Mouse (Mus musculus): ENCODE results near the gene Mapk8ip2. TPM values are rescaled to one million over a fixed set of nuclear protein-coding genes. Genes with fewer than 3 reads are reported as not detected.

Gene Mapk8ip2
- polyA plus RNA-seq, 1 experiment: not detected

DNA sequence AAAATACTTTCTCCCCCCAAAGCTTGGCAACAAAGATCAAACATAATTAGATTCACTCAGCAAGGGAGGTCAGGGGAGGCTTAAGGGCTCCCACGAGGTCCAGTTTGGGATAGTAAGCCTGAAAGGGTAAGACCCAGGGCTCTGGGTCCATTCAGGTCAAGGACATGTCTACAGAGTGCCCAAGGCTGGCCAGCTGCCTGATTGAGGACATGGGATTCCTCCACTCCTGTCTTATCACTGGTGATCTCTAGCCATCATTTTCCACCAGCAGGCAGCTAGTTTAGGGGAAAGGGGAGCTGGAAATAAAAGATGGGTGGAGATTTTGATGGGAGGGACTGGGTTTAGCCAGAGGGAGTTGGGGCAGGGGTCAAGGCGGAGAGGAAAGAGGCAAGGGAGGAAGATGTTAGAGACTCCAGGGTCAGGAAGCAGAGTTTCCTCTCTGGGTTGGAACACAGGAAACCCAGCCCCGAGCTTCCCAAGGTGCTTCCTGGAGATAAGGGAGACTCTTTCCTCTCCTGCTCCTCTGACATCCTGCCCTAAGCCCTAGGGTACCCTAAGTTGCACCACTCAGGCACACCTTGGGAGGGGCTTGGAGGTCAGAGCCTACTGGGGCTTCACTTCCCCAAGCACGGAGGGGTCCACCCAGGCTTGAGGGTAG is 43.8 kb downstream of the Mapk8ip2 start:
- TF ChIP-seq GATA1 (IDR thresholded peaks at IDR 0.05; ENCODE audit: borderline replicate concordance, low read length) (no peak; the same call in 2 of the 3 replicates), FLI1 (IDR thresholded peaks at IDR 0.05; ENCODE audit: low read length) (peak; percentile 88)
- Histone ChIP-seq H3K27me3 (replicated peaks) (no peaks in the 10 kb centered on the region), H3K4me3 (replicated peaks) (peak overlapping the region; percentile 96), H3K9me3 (no peaks in the 10 kb centered on the region), H3K4me1 (peaks cover 51% of the 10 kb centered on the region), H3K36me3 (replicated peaks; ENCODE audit: low read length) (peaks cover 24% of the 10 kb centered on the region)

DNA sequence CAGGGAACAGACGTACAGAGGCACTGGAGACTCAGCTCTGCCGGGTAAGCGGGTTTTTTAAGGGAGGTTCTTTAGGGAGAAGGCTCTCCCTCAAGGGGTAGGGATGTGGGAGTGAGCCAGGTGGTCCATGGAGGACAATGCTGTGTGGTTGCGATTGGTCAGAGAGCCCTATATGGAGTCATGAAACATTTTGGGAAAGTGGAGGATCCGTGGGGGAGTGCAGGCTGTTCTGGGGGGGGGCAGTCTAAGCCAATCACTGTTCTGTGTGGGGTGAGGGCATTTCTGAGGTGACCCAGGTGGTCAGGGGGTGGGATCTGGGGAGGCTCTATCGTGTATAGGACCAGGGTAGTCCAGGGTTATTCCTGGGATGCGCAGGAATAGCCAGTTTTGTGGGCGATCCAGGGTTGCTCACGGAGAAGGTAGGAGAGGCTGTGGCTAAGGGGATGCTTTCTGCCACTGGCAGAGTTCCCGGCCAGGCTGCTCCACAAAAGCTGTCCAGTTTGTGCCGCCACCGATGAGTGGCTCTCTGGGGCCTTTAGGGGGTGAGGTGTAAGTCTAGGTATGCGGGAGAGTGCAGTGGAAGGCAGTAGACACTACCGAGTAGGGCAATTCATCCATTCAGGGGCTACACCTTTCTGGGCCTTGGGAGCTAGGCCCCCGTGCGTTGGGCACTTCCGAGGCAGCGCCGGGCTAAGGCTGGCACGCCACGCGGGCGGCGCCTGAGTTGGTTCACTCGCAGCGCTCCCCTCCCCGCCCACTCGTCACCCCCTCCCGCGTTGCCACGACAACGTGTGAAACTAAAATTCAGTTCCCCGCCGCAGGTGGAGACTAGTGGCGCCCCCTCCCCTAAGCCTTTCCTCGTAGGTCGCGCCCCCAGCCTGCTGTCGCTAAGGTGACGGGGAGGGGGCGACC is 44.6 kb downstream of the Mapk8ip2 start:
- TF ChIP-seq FLI1 (IDR thresholded peaks at IDR 0.05; ENCODE audit: low read length) (no peak), GATA1 (IDR thresholded peaks at IDR 0.05; ENCODE audit: borderline replicate concordance, low read length) (no peak)
- Histone ChIP-seq H3K27me3 (replicated peaks) (no peaks in the 10 kb centered on the region), H3K4me1 (peaks cover 58% of the 10 kb centered on the region), H3K9me3 (no peaks in the 10 kb centered on the region), H3K4me3 (replicated peaks) (peak overlapping the region; percentile 96), H3K36me3 (replicated peaks; ENCODE audit: low read length) (peaks cover 32% of the 10 kb centered on the region)

DNA sequence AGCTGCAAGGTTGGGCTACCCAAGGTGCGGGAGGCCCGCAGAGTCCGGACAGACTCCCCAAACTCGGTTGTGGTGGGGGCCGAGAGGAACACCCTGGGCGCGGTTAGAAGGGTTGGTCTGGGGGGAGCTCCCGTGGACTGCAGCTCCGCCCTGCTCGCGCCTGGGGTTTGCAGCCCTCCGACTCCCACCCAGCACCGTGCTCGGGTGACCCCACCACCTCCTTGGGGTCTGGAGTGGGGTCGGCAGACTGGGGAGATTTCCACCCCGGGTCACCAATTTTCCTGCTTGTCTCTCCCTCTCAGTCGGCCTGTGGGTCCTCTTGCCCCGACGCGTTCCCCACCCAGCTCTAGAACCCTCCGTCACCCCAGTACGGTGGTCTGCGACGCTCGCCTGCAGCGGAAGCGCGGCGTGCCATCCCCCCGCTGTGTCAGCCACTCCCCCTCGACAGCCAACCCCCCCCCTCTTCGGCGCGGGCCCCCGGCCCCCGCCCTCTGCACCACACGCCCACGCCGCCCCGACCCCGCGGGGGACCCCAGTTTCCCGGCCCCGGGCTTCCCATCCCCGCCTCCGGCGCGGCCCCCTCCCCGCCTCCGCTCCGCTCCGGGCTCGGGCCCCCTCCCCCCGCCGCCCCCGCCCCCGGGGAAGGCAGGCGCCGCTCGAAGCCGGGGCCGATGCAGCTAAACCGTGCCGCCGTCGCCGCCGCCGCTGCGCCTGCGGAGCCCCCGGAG is 45.4 kb downstream of the Mapk8ip2 start, which contains the start of gene Shank3:
TSS of gene Shank3 (plus strand) at position 663 of the 728 bp plus-strand sequence.
- H3K27me3 ChIP-seq (replicated peaks): no peaks in the 10 kb centered on the region
- H3K4me1 ChIP-seq: peaks cover 66% of the 10 kb centered on the region
- H3K36me3 ChIP-seq (replicated peaks; ENCODE audit: low read length): peaks cover 40% of the 10 kb centered on the region
- H3K4me3 ChIP-seq (replicated peaks): peak within 1 kb of the TSS; percentile 96
- H3K9me3 ChIP-seq: no peaks in the 10 kb centered on the region
- TF ChIP-seq GATA1 (IDR thresholded peaks at IDR 0.05; ENCODE audit: borderline replicate concordance, low read length): no peak
- no peak for TF ChIP-seq FLI1 (IDR thresholded peaks at IDR 0.05; ENCODE audit: low read length)

DNA sequence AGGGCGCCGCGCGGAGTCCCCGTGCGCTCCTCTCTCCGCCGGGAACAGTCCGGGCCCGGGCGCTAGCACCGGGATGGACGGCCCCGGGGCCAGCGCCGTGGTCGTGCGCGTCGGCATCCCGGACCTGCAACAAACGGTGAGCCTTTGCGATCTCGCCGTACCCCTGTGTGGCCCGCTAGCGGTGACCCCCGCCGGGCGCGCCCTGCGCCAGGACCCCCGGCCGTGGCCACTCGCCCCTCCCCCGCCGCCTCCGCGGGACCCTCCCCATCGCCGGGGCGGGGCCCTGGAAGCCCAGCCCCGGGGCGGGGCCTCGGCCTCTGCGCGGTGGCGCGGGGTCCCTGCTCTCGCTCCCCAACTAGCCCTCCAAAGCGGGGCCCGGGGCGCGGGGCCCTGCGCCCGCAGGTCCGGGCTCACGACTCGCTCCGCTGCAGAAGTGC is 46.1 kb downstream of the Mapk8ip2 start:
- H3K27me3 ChIP-seq (replicated peaks): no peaks in the 10 kb centered on the region
- peak overlapping the region; percentile 96 for H3K4me3 ChIP-seq (replicated peaks)
- no peak for TF ChIP-seq FLI1 (IDR thresholded peaks at IDR 0.05; ENCODE audit: low read length)

DNA sequence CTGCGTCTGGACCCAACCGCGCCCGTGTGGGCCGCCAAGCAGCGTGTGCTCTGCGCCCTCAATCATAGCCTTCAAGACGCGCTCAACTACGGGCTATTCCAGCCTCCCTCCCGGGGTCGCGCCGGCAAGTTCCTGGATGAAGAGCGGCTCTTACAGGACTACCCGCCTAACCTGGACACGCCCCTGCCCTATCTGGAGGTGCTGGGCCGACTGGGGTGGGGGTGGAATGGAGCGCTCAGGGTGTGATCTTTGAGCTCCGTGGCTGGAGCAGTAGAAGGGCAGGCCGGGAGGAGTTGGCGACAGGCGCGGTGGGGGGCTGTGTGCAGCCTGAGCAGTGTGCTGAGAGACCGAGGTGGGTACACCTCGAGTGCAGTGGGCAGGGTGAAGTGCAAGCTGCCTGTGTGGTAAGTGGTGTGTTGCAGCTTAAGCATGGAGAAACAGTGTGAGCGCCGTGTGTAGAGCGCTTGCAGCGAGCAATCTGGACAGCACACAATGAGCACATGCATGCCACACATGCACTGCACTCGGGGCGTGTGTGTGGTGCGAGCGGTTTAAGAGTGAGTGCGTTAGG is 46.6 kb downstream of the Mapk8ip2 start:
- Histone ChIP-seq H3K4me1 (peaks cover 75% of the 10 kb centered on the region), H3K4me3 (replicated peaks) (peak overlapping the region; percentile 96)

More for the DNA sequence above, 46.1 kb downstream of the Mapk8ip2 start:
- H3K9me3 ChIP-seq: no peaks in the 10 kb centered on the region
- H3K4me1 ChIP-seq: peaks cover 70% of the 10 kb centered on the region
- peaks cover 47% of the 10 kb centered on the region for H3K36me3 ChIP-seq (replicated peaks; ENCODE audit: low read length)

DNA sequence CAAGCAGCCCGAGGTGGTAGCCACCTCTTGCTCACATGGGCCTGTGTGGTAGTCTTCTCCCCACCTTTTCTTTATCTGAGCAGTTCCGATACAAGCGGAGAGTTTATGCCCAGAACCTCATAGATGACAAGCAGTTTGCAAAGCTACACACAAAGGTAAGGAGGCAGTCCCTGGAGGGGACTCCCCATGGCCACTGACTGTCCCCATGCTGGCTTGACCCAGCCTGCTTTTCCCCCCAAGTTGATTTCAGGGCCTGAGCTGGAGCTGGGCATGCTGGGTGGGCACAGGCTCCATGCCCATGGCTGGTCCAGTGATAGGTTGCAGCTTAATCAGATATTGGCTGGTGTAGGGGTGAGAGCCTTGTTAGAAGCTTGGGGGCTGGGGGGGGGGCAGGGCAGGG is 47.6 kb downstream of the Mapk8ip2 start:
- Histone ChIP-seq H3K9me3 (no peaks in the 10 kb centered on the region), H3K27me3 (replicated peaks) (no peaks in the 10 kb centered on the region), H3K4me3 (replicated peaks) (peak overlapping the region; percentile 23), H3K4me1 (peaks cover 73% of the 10 kb centered on the region), H3K36me3 (replicated peaks; ENCODE audit: low read length) (peaks cover 62% of the 10 kb centered on the region)
- no peak for TF ChIP-seq FLI1 (IDR thresholded peaks at IDR 0.05; ENCODE audit: low read length)
- TF ChIP-seq GATA1 (IDR thresholded peaks at IDR 0.05; ENCODE audit: borderline replicate concordance, low read length): no peak

More for the DNA sequence above, 46.6 kb downstream of the Mapk8ip2 start:
- H3K36me3 ChIP-seq (replicated peaks; ENCODE audit: low read length): peaks cover 52% of the 10 kb centered on the region
- no peaks in the 10 kb centered on the region for H3K9me3 ChIP-seq
- TF ChIP-seq FLI1 (IDR thresholded peaks at IDR 0.05; ENCODE audit: low read length) (no peak), GATA1 (IDR thresholded peaks at IDR 0.05; ENCODE audit: borderline replicate concordance, low read length) (no peak)
- no peaks in the 10 kb centered on the region for H3K27me3 ChIP-seq (replicated peaks)

DNA sequence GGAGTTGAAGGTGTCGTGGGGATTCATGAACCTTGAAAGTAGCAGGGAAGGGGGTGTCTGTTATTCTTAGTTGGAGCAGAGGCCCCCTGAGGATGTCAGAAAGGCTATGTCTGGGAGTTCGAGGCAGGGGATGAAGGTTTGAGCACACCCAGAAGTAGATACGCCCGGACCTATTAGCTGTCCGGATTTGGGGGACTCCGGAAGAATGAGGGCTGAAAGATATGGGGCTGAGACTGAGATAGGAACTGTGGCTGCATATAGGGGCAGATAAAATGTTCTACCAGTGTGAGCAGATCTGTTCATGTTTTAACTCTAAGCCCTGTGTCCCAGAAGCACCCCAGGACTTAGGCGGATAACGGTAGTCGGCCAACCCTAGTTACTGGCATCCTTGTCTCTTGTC is 51.1 kb downstream of the Mapk8ip2 start:
- peaks cover 90% of the 10 kb centered on the region for H3K36me3 ChIP-seq (replicated peaks; ENCODE audit: low read length)
- peaks cover 4% of the 10 kb centered on the region; the same call in 1 of the 2 replicates for H3K9me3 ChIP-seq
- H3K4me3 ChIP-seq (replicated peaks): no peak overlapping the region
- no peak for TF ChIP-seq FLI1 (IDR thresholded peaks at IDR 0.05; ENCODE audit: low read length)
- TF ChIP-seq GATA1 (IDR thresholded peaks at IDR 0.05; ENCODE audit: borderline replicate concordance, low read length): no peak
- peaks cover 61% of the 10 kb centered on the region for H3K4me1 ChIP-seq
- no peaks in the 10 kb centered on the region for H3K27me3 ChIP-seq (replicated peaks)

DNA sequence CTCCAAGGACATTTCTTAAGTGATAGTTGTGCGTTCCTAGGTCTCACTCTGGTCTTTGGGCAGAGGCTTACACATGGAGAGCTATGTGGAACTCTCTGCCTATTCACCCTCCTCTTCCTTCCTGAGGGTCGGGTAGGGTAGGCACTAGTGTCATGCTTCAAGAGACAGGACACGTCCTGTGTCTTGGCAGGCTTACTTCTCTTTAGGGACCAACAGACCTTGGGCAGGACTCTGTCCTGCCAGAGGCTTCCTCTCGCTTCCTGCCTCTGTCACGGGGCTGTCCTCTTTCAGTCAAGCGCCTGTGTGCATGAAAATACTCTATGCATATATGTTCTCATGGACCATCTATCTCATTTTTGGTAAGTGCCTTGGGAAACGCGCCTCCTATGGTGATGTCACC is 54.0 kb downstream of the Mapk8ip2 start:
- Histone ChIP-seq H3K27me3 (replicated peaks) (no peaks in the 10 kb centered on the region), H3K9me3 (peaks cover 4% of the 10 kb centered on the region; the same call in 1 of the 2 replicates), H3K4me3 (replicated peaks) (no peak overlapping the region), H3K36me3 (replicated peaks; ENCODE audit: low read length) (peaks cover 85% of the 10 kb centered on the region), H3K4me1 (peaks cover 47% of the 10 kb centered on the region)
- no peak for TF ChIP-seq GATA1 (IDR thresholded peaks at IDR 0.05; ENCODE audit: borderline replicate concordance, low read length)
- no peak for TF ChIP-seq FLI1 (IDR thresholded peaks at IDR 0.05; ENCODE audit: low read length)

DNA sequence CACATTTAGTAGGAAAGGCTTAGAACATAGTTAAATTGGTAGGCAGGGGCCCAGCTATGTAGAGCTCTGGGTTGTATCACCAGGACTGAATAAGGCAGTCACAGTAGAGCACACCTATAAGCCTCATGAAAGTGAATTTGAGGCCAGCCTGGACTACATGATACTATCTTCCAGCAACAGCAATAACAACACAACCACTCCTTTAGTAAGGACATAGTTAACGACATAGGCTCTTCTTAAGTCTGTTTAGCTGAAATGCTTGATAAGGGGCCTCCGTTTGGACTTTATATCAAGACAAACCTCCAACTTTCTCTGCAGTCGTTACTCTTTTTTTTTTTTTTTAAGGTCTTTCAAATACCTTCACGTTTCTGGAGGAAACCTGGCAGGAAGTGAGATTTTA is 59.0 kb downstream of the Mapk8ip2 start:
- Histone ChIP-seq H3K4me1 (peaks cover 13% of the 10 kb centered on the region), H3K27me3 (replicated peaks) (no peaks in the 10 kb centered on the region), H3K36me3 (replicated peaks; ENCODE audit: low read length) (peaks cover 82% of the 10 kb centered on the region), H3K4me3 (replicated peaks) (no peak overlapping the region), H3K9me3 (no peaks in the 10 kb centered on the region)
- TF ChIP-seq GATA1 (IDR thresholded peaks at IDR 0.05; ENCODE audit: borderline replicate concordance, low read length) (no peak), FLI1 (IDR thresholded peaks at IDR 0.05; ENCODE audit: low read length) (no peak)

Other genes with a start within 250 kb of the Mapk8ip2 start
- 20.7 and 31.2 TPM in 2 replicates for gene Ppp6r2, start 242.4 kb upstream of the Mapk8ip2 start, polyA plus RNA-seq (2012; ENCODE audit: insufficient read depth, low replicate concordance)
- 171 and 172 TPM in 2 replicates for gene Sbf1, start 138.6 kb upstream of the Mapk8ip2 start, polyA plus RNA-seq (2012; ENCODE audit: insufficient read depth, low replicate concordance)
- gene Adm2, start 131.2 kb upstream of the Mapk8ip2 start, polyA plus RNA-seq (2012; ENCODE audit: insufficient read depth, low replicate concordance): 4.0 TPM in 1 of 2 replicates, not detected in the other
- gene Miox, start 119.5 kb upstream of the Mapk8ip2 start, polyA plus RNA-seq (2012; ENCODE audit: insufficient read depth, low replicate concordance): not detected in 2 replicates
- 65.0 and 111 TPM in 2 replicates for gene Lmf2, start 98.3 kb upstream of the Mapk8ip2 start, polyA plus RNA-seq (2012; ENCODE audit: insufficient read depth, low replicate concordance)
- gene Ncaph2, start 98.2 kb upstream of the Mapk8ip2 start, polyA plus RNA-seq (2012; ENCODE audit: insufficient read depth, low replicate concordance): 21.9 and 44.6 TPM in 2 replicates
- 47.2 and 56.7 TPM in 2 replicates for gene Sco2, start 80.1 kb upstream of the Mapk8ip2 start, polyA plus RNA-seq (2012; ENCODE audit: insufficient read depth, low replicate concordance)
- 0.41 and 6.8 TPM in 2 replicates for gene Tymp, start 76.9 kb upstream of the Mapk8ip2 start, polyA plus RNA-seq (2012; ENCODE audit: insufficient read depth, low replicate concordance)
- gene Odf3b, start 74.6 kb upstream of the Mapk8ip2 start, polyA plus RNA-seq (2012; ENCODE audit: insufficient read depth, low replicate concordance): 16.5 and 19.6 TPM in 2 replicates
- 0.07 TPM in 1 of 2 replicates, not detected in the other for gene Klhdc7b, start 69.0 kb upstream of the Mapk8ip2 start, polyA plus RNA-seq (2012; ENCODE audit: insufficient read depth, low replicate concordance)
- not detected in 2 replicates for gene Syce3, start 43.4 kb upstream of the Mapk8ip2 start, polyA plus RNA-seq (2012; ENCODE audit: insufficient read depth, low replicate concordance)
- gene Cpt1b, start 28.1 kb upstream of the Mapk8ip2 start, polyA plus RNA-seq (2012; ENCODE audit: insufficient read depth, low replicate concordance): 0.31 TPM in 1 of 2 replicates, not detected in the other
- not detected in 2 replicates for gene C730034F03Rik, start 24.3 kb upstream of the Mapk8ip2 start, polyA plus RNA-seq (2012; ENCODE audit: insufficient read depth, low replicate concordance)
- 0.13 and 0.50 TPM in 2 replicates for gene Gm44502, start 24.2 kb upstream of the Mapk8ip2 start, polyA plus RNA-seq (2012; ENCODE audit: insufficient read depth, low replicate concordance)
- gene Chkb, start 24.0 kb upstream of the Mapk8ip2 start, polyA plus RNA-seq (2012; ENCODE audit: insufficient read depth, low replicate concordance): 27.6 and 63.0 TPM in 2 replicates
- 82.1 and 91.3 TPM in 2 replicates for gene Arsa, start 23.5 kb downstream of the Mapk8ip2 start, polyA plus RNA-seq (2012; ENCODE audit: insufficient read depth, low replicate concordance)
- 37.4 and 85.0 TPM in 2 replicates for gene Shank3, start 45.7 kb downstream of the Mapk8ip2 start, polyA plus RNA-seq (2012; ENCODE audit: insufficient read depth, low replicate concordance)
- 0.49 and 3.0 TPM in 2 replicates for gene Acr, start 114.4 kb downstream of the Mapk8ip2 start, polyA plus RNA-seq (2012; ENCODE audit: insufficient read depth, low replicate concordance)
- 15.1 TPM in 1 of 2 replicates, not detected in the other for gene Rabl2, start 138.0 kb downstream of the Mapk8ip2 start, polyA plus RNA-seq (2012; ENCODE audit: insufficient read depth, low replicate concordance)

All from megakaryocyte, embryonic 14.5 days (primary cell).